ENCODE assay signal across 13 mouse cellular contexts in genomic region chr3:88593893-88594580, GRCm38 (mm10). TPM values are rescaled to one million over a fixed set of nuclear protein-coding genes. Genes with fewer than 3 reads are reported as not detected.
DNase-seq lines count a peak whose midpoint lies in the region; ATAC-seq and TF ChIP-seq lines count a peak whose summit lies in the region.
"Had no signal": no experiment of that assay in that cellular context is flagged by ENCODE, and none has a peak within 500 bp of the region (broad histone marks: within the 10 kb centered on the region; RNA-seq: fewer than 3 reads in every experiment).

No protein-coding gene starts in this region.

- H3K27me3 ChIP-seq in lung, postnatal 0 days (replicated peaks; ENCODE audit: insufficient read depth, low read length) = no peaks in the 10 kb centered on the region
- H3K27me3 ChIP-seq in midbrain, postnatal 0 days (ENCODE audit: insufficient read depth, low read length) = no peaks in the 10 kb centered on the region
- H3K27me3 ChIP-seq: liver, embryonic 12.5 days had no signal

- H3K4me3 ChIP-seq in lung, postnatal 0 days (ENCODE audit: low read depth, low read length) = peak overlapping the region; percentile 34
- no peak overlapping the region for H3K4me3 ChIP-seq in midbrain, postnatal 0 days (ENCODE audit: low read depth, low read length)
- H3K4me3 ChIP-seq: liver, embryonic 12.5 days had no signal

- DNase-seq in 3134 (ENCODE audit: extremely low read depth, insufficient read length, low spot score) = peak; percentile 74
- peak; percentile 86 for DNase-seq in NIH3T3 (ENCODE audit: low read depth)
- DNase-seq in kidney, adult 9 months = peak; percentile 66
- peak; percentile 87 for DNase-seq in lung, postnatal 0 days (ENCODE audit: low spot score)
- no peak for DNase-seq in neural tube, embryonic 10.5 days (ENCODE audit: extremely low spot score, low spot score)
- DNase-seq in right cerebral cortex, postnatal 10 days (ENCODE audit: low spot score in 2 of 2) = no peak
- no peak for DNase-seq in midbrain, postnatal 0 days (ENCODE audit: low spot score)
- DNase-seq: adrenal gland, adult 8-10 months; cerebellum, adult 8-10 months; gastrocnemius, postnatal 36 days had no signal

- peak; percentile 91 for TF ChIP-seq EP300 in lung, postnatal 0 days (IDR thresholded peaks at IDR 0.05)

- ATAC-seq in lung, postnatal 0 days = peak; percentile 59
- no peak for ATAC-seq in midbrain, postnatal 0 days (ENCODE audit: low FRiP score)
- ATAC-seq: liver, embryonic 12.5 days had no signal

- no peak for TF ChIP-seq CTCF in lung, postnatal 0 days (IDR thresholded peaks at IDR 0.05)
- no peak for TF ChIP-seq CTCF in midbrain, postnatal 0 days (IDR thresholded peaks at IDR 0.05)

- H3K4me2 ChIP-seq in lung, postnatal 0 days (replicated peaks; ENCODE audit: low read depth, low read length) = peak overlapping the region; percentile 55
- no peak overlapping the region for H3K4me2 ChIP-seq in midbrain, postnatal 0 days (ENCODE audit: low read depth, low read length, poor library complexity, severe bottlenecking)

- H3K36me3 ChIP-seq in lung, postnatal 0 days (ENCODE audit: insufficient read depth, low read length) = no peaks in the 10 kb centered on the region
- H3K36me3 ChIP-seq in midbrain, postnatal 0 days (ENCODE audit: insufficient read depth, low read length) = no peaks in the 10 kb centered on the region
- H3K36me3 ChIP-seq: liver, embryonic 12.5 days had no signal

- no peaks in the 10 kb centered on the region for H3K9me3 ChIP-seq in lung, postnatal 0 days (ENCODE audit: low read length)
- no peaks in the 10 kb centered on the region for H3K9me3 ChIP-seq in midbrain, postnatal 0 days (ENCODE audit: low read length)
- H3K9me3 ChIP-seq: liver, embryonic 12.5 days had no signal

- no peak overlapping the region for H3K9ac ChIP-seq in lung, postnatal 0 days (replicated peaks; ENCODE audit: low read depth)
- no peak overlapping the region for H3K9ac ChIP-seq in midbrain, postnatal 0 days (replicated peaks; ENCODE audit: low read length, poor library complexity, severe bottlenecking)
- H3K9ac ChIP-seq: liver, embryonic 12.5 days had no signal

- H3K4me1 ChIP-seq in lung, postnatal 0 days (ENCODE audit: insufficient read depth, low read depth, low read length) = no peaks in the 10 kb centered on the region
- H3K4me1 ChIP-seq in midbrain, postnatal 0 days (ENCODE audit: insufficient read depth, low read length) = no peaks in the 10 kb centered on the region

- H3K27ac ChIP-seq in lung, postnatal 0 days (ENCODE audit: low read length) = peak overlapping the region; percentile 95
- H3K27ac ChIP-seq in midbrain, postnatal 0 days (ENCODE audit: low read depth, low read length) = no peak overlapping the region
- H3K27ac ChIP-seq: liver, embryonic 12.5 days had no signal

- WGBS in lung, postnatal 0 days = 19% methylated on average over 10 of the region's 10 CpGs
- WGBS in midbrain, postnatal 0 days = 63% methylated on average over 10 of the region's 10 CpGs

RNA-seq across cellular contexts. Expression of gene Arhgef2, which starts 11.7 kb away (rescaled TPM):
- 170 and 229 TPM in 2 replicates for polyA plus RNA-seq in lung, postnatal 0 days (2015; fragmentation: Nextera tagmentation; extraction: Ambion mirVana)
- total RNA-seq in midbrain, postnatal 0 days (2014; rRNA removed) = 59.6 and 80.3 TPM in 2 replicates
- 38.9 and 46.8 TPM in 2 replicates for polyA plus RNA-seq in midbrain, postnatal 0 days (2015; fragmentation: Nextera tagmentation; extraction: Ambion mirVana)

RNA-seq across cellular contexts. Expression of gene Ssr2, which starts 18.4 kb away (rescaled TPM):
- polyA plus RNA-seq in lung, postnatal 0 days (2015; fragmentation: Nextera tagmentation; extraction: Ambion mirVana) = 306 and 384 TPM in 2 replicates
- total RNA-seq in midbrain, postnatal 0 days (2014; rRNA removed) = 236 and 250 TPM in 2 replicates
- 196 and 210 TPM in 2 replicates for polyA plus RNA-seq in midbrain, postnatal 0 days (2015; fragmentation: Nextera tagmentation; extraction: Ambion mirVana)

RNA-seq across cellular contexts. Expression of gene Ubqln4, which starts 40.5 kb away (rescaled TPM):
- polyA plus RNA-seq in lung, postnatal 0 days (2015; fragmentation: Nextera tagmentation; extraction: Ambion mirVana) = 18.4 and 22.6 TPM in 2 replicates
- total RNA-seq in midbrain, postnatal 0 days (2014; rRNA removed) = 103 and 120 TPM in 2 replicates
- 29.7 and 30.4 TPM in 2 replicates for polyA plus RNA-seq in midbrain, postnatal 0 days (2015; fragmentation: Nextera tagmentation; extraction: Ambion mirVana)

RNA-seq across cellular contexts. Expression of gene Lamtor2, which starts 41.2 kb away (rescaled TPM):
- 138 and 143 TPM in 2 replicates for polyA plus RNA-seq in lung, postnatal 0 days (2015; fragmentation: Nextera tagmentation; extraction: Ambion mirVana)
- 46.7 and 66.0 TPM in 2 replicates for total RNA-seq in midbrain, postnatal 0 days (2014; rRNA removed)
- 187 and 205 TPM in 2 replicates for polyA plus RNA-seq in midbrain, postnatal 0 days (2015; fragmentation: Nextera tagmentation; extraction: Ambion mirVana)

RNA-seq across cellular contexts. Expression of gene Rab25, which starts 45.9 kb away (rescaled TPM):
- polyA plus RNA-seq in lung, postnatal 0 days (2015; fragmentation: Nextera tagmentation; extraction: Ambion mirVana) = 61.4 and 61.8 TPM in 2 replicates
- total RNA-seq in midbrain, postnatal 0 days (2014; rRNA removed) = 0.60 TPM in 1 of 2 replicates, not detected in the other
- 0.46 TPM in 1 of 2 replicates, not detected in the other for polyA plus RNA-seq in midbrain, postnatal 0 days (2015; fragmentation: Nextera tagmentation; extraction: Ambion mirVana)
- total RNA-seq: adrenal gland, adult 8-10 months; gastrocnemius, postnatal 36 days; monocyte, adult 5-6 weeks had no signal
- polyA plus RNA-seq: inflammation-experienced regulatory T-cells, adult 6 months had no signal

Comparison
In these comparisons a context has a peak if more than half of its experiments do, and no peak if none do; other contexts are left out.
1. DNase-seq: peak in 3134 (single experiment), NIH3T3 (single experiment), kidney, adult 9 months (single experiment) and lung, postnatal 0 days (single experiment); none in neural tube, embryonic 10.5 days (single experiment), right cerebral cortex, postnatal 10 days (0 of 2) and midbrain, postnatal 0 days (single experiment).